Mouse (Mus musculus) lung, postnatal 36 days (tissue): ENCODE results near the gene Akr1b3.
A peak's percentile ranks its signal among the peaks of the same experiment; 100 is the strongest.
"Not testable (repeated sequence)": the region's sequence is repeated elsewhere in the genome, so short reads cannot be mapped to it uniquely, and the experiment has no call there.

Source experiments
- DNase-seq: peaks from one replicate; pipeline ENCODE4 v3.0.0; 2022; ENCODE audit warnings: mixed read lengths

Gene Akr1b3

DNA sequence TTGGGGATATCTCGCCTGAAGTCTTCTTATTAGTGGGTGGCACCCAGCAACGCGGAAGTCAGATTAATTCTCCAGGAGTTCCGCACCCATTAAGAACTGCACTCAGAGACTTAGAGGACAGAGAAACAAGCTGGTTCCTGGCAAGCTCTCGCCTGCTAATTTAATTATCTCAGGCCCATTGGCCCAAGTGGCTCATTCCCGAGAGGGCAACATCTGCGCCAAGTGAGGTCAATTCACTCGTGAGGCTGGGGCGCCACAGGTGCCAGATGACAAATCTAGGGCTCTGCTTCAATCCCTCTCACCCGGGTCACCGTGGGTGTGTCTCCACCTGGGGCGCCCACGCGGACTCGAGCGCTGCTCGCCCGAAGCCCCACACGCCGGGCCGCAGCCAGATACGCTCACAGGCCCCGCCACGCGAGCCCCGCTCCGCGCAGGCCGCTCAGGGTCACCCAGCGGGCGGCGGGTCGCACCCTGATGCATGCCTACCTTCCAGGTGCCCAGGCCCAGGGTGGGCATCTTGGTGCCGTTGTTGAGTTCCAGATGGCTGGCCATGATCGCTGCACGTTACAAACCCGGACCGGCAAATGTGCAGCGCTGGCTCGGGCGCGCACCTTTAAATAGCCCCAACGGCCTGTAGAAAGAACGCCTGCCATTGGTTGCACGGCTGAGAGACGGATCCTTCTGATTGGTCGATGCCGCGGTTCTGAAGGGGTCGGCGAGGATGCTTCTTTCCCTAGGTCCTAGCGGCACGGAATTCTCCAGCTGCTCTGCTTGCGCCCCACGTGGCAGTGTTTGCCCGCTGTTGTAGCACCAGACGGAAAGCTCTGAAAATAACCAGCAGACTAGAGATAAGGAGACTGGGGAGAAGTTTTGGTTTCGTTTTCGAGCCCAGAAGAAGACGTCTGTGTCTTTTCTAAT lies at the start of gene Akr1b3:
Gene Akr1b3, minus strand, starts transcription at position 625 of the 918 bp plus-strand sequence.
- DNase-seq = peak; percentile 96

DNA sequence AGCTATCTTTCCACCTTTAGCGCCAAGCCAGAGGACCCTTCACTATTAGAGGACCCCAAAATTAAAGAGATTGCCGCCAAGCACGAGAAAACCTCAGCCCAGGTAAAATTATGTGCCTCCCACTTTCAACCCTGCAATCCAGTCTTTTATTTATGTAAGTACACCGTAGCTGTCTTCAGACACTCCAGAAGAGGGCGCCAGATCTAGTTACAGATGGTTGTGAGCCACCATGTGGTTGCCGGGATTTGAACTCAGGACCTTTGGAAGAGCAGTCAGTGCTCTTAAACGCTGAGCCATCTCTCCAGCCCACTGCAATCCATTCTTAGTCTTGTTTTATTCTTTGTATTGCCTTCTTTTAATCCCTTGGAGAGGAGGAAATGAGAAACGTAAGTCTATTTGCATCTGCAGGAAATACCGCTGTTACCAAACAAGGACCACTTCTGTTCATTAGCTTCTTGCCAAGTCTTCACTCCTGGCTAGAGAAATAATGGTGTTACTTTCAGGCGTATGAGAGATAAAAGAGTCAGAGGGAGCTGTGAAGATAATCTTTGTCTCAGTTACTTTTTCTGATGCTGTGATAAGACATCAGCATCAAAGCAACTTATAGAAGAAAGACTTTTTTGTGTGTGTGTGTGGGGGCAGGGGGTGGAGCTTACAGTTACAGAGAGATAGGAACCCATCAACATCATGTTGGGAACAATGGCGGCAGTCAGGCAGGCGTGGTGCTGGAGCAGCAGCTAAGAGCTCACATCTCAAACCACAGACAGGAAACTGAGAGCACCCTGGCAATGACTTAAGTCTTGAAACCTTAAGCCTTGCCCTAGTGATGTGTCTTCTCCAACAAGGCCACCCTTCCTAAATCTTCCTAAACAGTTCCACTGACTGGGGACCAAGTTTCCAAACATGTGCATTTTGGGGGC lies 47.2 kb upstream of the Akr1b3 start:
- no peak for DNase-seq

GRCm38 (mm10) chr6:34355841-34356240 lies 38.6 kb upstream of the Akr1b3 start:
- no peak for DNase-seq

DNA sequence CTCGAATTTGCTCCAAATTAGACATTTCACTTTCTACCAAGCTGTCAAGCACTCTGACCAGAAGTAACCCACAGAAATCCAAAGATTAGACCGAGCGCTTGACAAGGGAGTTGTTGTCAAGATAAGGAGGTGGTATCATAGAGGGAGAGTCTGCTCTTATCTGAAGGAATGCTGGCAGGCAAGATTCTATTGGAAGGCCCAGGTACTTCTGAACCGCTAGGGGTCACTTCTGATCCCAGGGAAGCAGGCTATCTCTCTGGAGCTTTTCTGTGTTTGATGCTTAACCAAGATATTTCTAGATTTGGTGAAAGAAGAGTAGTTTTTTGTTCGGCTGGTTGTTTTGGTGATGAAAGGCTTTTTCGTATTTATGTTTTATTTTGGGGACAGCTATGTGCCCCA lies 38.1 kb upstream of the Akr1b3 start:
- peak; percentile 32 for DNase-seq

DNA sequence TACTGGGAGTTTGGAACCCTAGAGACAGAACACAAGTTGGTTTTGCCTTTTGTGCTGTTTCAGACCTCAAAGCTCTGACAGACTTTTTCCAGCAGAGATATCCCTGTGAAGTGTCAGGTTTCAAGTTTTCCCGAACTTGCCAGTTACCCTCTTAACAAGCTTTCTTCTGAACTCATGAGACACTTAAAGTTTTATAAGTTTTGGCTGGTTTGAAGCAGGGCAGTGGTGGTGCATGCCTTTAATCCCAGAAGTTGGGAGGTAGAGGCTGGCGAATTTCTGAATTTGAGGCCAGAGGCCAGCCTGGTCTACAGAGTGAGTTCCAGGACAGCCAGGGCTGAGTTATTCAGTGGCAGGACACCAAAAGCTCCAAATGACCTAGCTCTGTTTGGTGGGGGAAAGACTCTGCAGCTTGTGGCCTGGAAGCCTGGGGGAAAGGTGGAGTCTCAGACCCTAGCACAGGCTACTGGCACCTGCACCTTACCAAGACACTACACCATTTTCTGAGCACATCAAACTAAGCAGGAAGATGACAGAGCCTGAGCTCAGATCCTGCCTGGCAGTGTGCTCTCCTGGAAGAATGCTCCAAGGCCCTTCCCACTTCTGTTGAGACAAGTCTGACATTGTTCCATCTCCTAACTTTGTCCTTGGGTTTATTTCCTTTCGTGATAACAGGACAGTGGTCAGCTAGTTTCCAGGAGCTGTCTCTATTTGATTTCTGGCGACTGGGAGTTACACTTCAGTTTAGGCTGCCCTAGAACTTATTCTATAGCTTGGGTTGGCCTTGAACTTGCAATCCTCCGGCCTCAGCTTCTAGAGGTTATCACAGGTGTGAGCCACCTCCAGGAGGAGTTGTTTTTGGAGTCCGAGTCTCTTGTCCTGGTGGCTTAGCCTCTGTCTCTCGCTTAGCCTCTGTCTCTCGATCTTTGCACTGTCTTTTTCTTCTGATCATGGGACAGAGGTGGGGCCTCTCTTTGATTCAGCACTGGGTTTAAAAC lies 37.4 kb upstream of the Akr1b3 start:
- DNase-seq = no peak

- DNase-seq = no peak
These were observed 36.5 kb upstream of the Akr1b3 start, which contains the start of gene Akr1b8 for GRCm38 (mm10) chr6:34353658-34354353. Gene Akr1b8, plus strand, starts transcription at chr6:34354119.

DNA sequence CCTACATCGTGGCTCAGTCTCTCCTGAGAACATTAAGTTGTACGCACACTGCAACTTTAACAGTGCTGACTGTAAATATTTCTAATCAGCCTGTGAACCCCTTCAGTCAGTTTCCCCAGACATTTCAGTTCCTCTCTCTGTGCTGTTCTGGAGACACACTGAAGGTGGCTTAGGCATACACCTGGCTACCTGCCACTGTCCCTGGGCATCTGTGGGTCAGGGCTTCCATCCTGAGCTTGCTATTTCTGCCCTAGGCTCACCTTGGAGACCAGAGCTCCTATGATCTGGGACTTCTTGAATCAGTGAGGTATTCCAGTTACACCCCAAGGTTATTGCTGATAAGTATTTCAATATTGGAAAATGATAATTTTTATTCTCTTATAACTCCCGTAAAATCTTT lies 35.1 kb upstream of the Akr1b3 start:
- DNase-seq = no peak

DNA sequence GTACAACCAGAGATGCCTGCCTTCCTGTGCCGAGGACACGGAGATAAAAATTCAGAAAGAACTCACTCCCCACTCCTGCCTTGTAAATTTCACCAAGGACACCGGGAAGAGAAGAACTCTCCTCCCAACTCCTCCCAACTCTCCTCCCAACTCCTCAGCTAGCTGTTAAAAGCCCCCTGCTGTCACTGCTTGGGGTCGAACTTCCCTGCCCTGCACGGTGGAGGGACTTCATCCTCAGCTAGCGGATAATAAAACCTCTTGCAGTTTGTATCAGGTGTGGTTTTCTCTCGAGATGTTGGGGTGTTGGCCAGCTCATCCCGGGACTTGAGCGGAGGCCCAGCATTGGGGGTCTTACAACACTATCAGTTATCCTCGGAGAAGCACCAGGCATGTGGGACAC lies 34.2 kb upstream of the Akr1b3 start:
- DNase-seq = not testable (repeated sequence)

DNA sequence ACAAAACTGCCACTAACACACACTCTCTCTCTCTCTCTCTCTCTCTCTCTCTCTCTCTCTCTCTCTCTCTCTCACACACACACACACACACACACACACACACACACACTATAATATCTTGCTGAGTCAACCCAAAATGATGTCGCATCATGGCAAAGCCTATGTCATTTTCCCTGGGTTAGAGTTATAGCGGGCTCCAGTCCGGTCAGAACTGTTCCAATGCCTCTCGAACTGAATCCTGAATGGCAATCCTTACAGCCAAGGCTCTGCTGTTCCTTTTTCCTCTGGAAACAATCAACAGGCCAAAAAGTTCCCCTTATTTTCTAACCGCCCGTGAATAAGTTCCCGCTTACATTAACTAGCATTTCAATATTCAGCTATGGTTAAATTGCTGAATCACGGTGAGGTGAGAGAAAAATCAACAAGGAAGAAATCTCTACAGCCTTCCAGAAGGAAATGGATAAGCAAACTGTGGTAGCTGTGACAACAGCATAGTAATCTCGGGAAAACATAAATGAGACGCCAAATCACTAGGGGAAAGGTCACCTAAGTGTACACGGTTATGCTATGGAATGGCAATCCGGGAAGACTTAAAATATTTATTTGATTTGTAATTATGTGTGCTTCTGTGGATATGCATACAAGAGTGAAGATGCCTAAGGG lies 32.9 kb upstream of the Akr1b3 start:
- DNase-seq = peak; percentile 49

- peak; percentile 82 for DNase-seq
These were observed 29.0 kb upstream of the Akr1b3 start for GRCm38 (mm10) chr6:34346096-34346898.

DNA sequence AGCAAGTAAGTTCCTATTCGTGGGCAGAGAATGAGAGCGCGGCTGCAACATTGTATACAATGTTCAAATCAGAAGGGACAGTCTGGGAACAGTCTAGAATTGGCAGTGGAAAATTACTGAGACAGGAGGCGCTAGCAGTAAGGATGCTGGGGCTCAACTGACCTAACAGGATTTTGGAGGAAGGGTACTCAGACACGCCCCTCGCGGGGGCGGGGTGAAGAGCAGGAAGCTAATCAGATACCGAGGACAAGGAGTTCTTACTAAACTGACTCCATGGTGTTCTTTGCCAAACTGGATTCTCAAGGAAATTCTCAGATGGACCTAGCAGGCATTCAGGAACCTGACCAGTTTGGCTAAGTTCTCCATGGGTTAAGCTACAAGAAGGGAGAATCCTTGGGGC lies 27.7 kb upstream of the Akr1b3 start:
- peak; percentile 70 for DNase-seq

- no peak for DNase-seq
These were observed 27.0 kb upstream of the Akr1b3 start for GRCm38 (mm10) chr6:34344135-34344850.

- DNase-seq = peak; percentile 32
These were observed 26.1 kb upstream of the Akr1b3 start for GRCm38 (mm10) chr6:34343426-34343825.

DNA sequence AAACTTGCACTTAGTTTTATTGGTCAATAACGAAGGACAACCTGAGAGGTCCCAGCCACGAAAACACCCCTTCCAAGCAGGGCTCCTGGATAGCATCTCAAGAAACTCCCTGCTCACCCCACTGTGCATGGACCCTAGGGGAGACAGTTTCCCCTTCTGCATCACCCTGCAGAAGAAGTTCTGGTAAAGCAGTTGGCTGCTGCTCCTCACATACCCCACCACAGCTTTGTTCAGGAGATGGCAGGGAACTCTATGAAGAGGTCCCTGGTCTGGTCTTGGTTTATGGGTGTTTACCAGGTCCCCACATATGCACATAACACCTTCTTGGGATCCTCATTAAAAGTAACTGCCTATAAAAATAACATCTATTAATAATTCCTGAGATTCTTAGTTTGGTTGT lies 25.2 kb upstream of the Akr1b3 start:
- no peak for DNase-seq

- DNase-seq = no peak
These were observed 24.7 kb upstream of the Akr1b3 start for GRCm38 (mm10) chr6:34341991-34342390.

GRCm38 (mm10) chr6:34337799-34338198 lies 20.5 kb upstream of the Akr1b3 start:
- DNase-seq = no peak

DNA sequence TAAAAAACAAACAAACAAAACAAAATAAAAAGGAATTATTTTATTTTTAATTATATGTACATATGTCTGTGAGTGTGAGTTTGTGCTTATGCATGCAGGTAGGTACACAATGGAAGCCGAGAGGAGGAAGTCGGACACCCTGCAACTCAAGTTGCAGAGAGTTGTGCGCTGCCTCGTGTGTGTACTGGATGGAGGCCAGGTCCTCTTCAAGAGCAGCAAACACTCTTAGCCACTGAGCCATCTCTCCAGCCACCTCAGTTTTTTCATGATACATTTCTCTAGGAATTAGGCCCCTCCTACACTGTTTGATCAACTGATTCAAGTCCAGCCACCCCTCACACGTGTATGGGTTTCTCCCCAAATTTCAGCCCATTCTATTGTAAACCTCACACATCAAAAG lies 17.4 kb upstream of the Akr1b3 start:
- DNase-seq = peak; percentile 77

- DNase-seq = not testable (repeated sequence)
These were observed 14.5 kb upstream of the Akr1b3 start for GRCm38 (mm10) chr6:34331804-34332203.

DNA sequence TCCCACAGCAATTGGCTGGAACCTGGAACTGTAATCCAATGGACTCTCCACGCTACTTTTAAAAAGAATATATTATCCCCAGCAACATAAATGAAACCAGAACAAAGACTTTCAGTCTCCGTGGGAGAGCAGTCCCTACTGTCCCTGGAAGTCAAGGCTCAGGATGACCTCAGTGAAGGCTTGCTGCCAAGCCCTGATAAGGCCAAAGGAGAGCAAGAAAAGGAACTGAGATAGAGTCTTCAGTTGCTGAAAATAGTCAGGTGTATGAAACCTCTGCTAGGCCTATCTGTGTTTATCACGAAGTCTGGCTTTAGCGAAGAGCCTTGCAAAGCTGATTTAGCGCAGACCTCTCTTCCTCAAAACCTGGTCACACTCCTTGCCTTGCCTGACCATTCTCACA lies 14.1 kb upstream of the Akr1b3 start:
- DNase-seq = no peak
